Mouse (Mus musculus) liver, adult 2 months (tissue): ENCODE measurements at regions not wholly inside any gene's neighbourhood (a gene's known extent, or its start where the extent isn't known, plus 50 kb on each side); places are given as distances from the start of the nearest gene placed in this dataset.

Experiments used
- CTCF ChIP-seq: fragments of 200-500 bp; IDR thresholded peaks from 2 replicates; pipeline ENCODE4 v1.5.1; 2011; ENCODE audit warnings: low read depth, low read length, control low read depth
- POLR2A ChIP-seq: fragments of 200-500 bp; IDR thresholded peaks from 2 replicates; pipeline ENCODE4 v1.6.1; 2011; ENCODE audit warnings: low read length, control low read depth; ENCODE audit not compliant: insufficient read depth; ENCODE audit errors: extremely low read depth

DNA sequence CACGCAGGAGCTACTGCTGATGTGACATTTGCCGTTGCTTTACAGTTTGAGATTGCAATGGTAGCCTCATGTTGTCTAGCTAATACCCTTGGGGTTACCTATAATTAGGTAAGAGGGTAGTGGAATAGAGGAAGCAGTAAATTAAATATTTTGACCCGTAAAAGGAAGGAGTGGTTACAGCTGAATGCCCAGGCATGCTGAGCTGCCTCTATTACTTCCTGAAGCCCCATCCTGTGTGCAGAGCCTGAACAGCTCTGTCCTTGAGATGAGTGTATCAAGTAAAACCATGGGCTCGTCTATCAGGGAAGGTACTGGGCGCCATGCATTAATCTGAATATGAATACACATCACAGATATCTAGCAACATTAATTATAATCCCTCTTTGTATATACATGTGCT is 179.1 kb upstream of the Spats2l start:
- TF ChIP-seq POLR2A (no peak), CTCF (no peak)
